Mouse (Mus musculus): ENCODE data around the gene Cd300lb.
A peak's percentile ranks its signal among the peaks of the same experiment; 100 is the strongest.

Gene Cd300lb

GRCm38 (mm10) chr11:114880589-114880988 lies 53.6 kb downstream of the Cd300lb start:
- peak; percentile 45 for DNase-seq

GRCm38 (mm10) chr11:114880185-114880584 lies 54.0 kb downstream of the Cd300lb start:
- DNase-seq, result no peak

GRCm38 (mm10) chr11:114879666-114880065 lies 54.5 kb downstream of the Cd300lb start:
- no peak for DNase-seq

GRCm38 (mm10) chr11:114877145-114877544 lies 57.0 kb downstream of the Cd300lb start:
- DNase-seq, result peak; percentile 86

- DNase-seq, result no peak
Observed at GRCm38 (mm10) chr11:114876621-114877020, 57.6 kb downstream of the Cd300lb start.

- no peak for DNase-seq
Observed at GRCm38 (mm10) chr11:114876176-114876575, 58.0 kb downstream of the Cd300lb start.

GRCm38 (mm10) chr11:114875301-114875801 lies 58.8 kb downstream of the Cd300lb start:
- peak; percentile 62 for DNase-seq

- no peak for DNase-seq
Observed at GRCm38 (mm10) chr11:114874226-114875145, 59.7 kb downstream of the Cd300lb start.

- no peak for DNase-seq
Observed at GRCm38 (mm10) chr11:114873022-114873817, 61.0 kb downstream of the Cd300lb start.
